Mouse (Mus musculus): ENCODE data around the gene Gpc3. TPM values are rescaled to one million over a fixed set of nuclear protein-coding genes. Genes with fewer than 3 reads are reported as not detected.

The Gpc3 gene
- total RNA-seq, 2 experiments from 2014 or later, result 13.2 to 14.9 TPM

GRCm38 (mm10) chrX:52231984-52232383, 381.8 kb downstream of the Gpc3 start:
- intact Hi-C loops (cut with DNase I), result no loop called here
- DNase-seq (ENCODE audit: extremely low spot score in 1 of 2, low spot score in 2 of 2), result no peak

DNA sequence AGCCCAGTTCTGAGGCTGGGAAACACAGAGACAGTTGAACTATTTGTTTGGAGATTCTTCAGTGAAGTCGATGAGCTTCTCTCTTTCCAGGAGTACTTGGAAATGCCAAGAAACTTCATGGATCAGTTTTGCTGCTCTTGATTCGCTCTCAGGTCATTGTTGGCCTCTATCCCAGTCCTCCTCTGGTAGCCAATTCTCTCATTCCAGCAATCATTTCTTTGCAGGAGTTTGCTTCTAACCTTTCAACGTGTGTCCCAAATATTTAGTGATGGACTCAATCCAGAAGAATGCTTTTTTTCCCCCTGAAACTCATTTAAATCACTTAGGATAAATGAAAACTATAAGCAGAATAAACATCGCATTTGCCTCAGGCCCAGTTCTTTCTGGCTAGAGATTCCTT, 383.0 kb downstream of the Gpc3 start:
- DNase-seq (ENCODE audit: extremely low spot score in 1 of 2, low spot score in 2 of 2), result no peak
- intact Hi-C loops (cut with DNase I), result no loop called here

Small RNAs within 50 kb of the gene (microRNA-seq; reads per million reads assigned to microRNA genes)
- gene Mir6384, result not detected
- not detected for gene Mir717

Other genes starting within 250 kb of the Gpc3 start
- gene Ccdc160, start 177.2 kb upstream of the Gpc3 start, total RNA-seq (2021), result 1 to 10 TPM; 3.2 to 3.5 TPM

Measured in left cerebral cortex, postnatal 10 days (tissue).